Mouse (Mus musculus): ENCODE data around the gene Pole4.

DNA sequence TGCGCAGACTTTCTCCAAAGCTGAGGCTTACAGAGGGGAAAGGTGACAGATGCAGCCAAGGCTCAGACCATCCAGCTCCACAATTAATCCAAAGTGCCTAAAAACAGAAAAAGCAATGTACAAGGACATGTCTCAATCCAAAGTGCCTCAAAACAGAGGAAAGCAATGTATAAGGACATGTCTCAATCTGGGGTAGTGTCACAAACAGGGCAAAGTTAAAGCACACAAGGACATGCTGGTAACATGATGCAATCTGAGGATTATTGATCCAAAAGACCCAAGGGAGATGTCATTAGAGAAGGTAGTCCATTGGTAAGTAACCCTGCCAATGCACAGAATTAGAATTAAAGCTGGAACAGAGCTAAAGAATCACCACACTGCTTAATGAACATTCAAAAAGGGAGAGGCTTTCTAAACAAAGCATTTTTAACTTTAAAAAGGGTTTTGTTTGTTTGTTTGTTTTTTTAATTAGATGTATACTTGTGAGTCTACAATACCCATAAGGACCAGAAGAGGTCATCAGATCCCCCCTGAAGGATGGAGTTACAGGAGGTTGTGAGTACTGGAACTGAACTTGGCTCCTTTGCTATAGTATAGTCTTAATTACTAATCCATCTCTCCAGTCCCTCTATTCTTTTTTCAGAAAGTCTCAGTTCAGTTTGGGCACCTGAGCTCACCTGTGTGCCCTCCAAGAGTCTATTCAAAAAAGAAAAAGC, 57.1 kb downstream of the Pole4 start:
- TF ChIP-seq GATA1 (IDR thresholded peaks at IDR 0.05; ENCODE audit: borderline replicate concordance, low read length) (no peak), FLI1 (IDR thresholded peaks at IDR 0.05; ENCODE audit: low read length) (no peak)
